Mouse (Mus musculus) forebrain, embryonic 15.5 days (tissue): ENCODE data around the gene Aqr. TPM values are rescaled to one million over a fixed set of nuclear protein-coding genes. Genes with fewer than 3 reads are reported as not detected.
"Not testable (repeated sequence)": the region's sequence is repeated elsewhere in the genome, so short reads cannot be mapped to it uniquely, and the experiment has no call there.

Experiments
- ATAC-seq: fragments of 200-750 bp; cut with Nextera tagmentation; replicated peaks from 2 replicates; pipeline ENCODE4 v1.8.0; 2017; ENCODE audit warnings: mild to moderate bottlenecking, moderate TSS enrichment, moderate library complexity
- H3K27ac ChIP-seq: fragments of 300-500 bp; sonication (generic); replicated peaks from 2 replicates; pipeline ENCODE4 v1.5.1; 2015; ENCODE audit warnings: mild to moderate bottlenecking, inconsistent platforms
- H3K27me3 ChIP-seq: fragments of 300-500 bp; sonication (generic); 2 replicates; pipeline ENCODE4 v1.6.1; 2015; ENCODE audit warnings: inconsistent platforms
- H3K36me3 ChIP-seq: fragments of 300-500 bp; sonication (generic); 2 replicates; pipeline ENCODE4 v1.6.1; 2015; ENCODE audit warnings: mild to moderate bottlenecking, inconsistent platforms
- H3K4me1 ChIP-seq: fragments of 300-500 bp; sonication (generic); 2 replicates; pipeline ENCODE4 v1.6.1; 2015; ENCODE audit warnings: inconsistent platforms
- H3K4me2 ChIP-seq: fragments of 300-500 bp; sonication (generic); replicated peaks from 2 replicates; pipeline ENCODE4 v1.6.1; 2015; ENCODE audit warnings: mild to moderate bottlenecking, inconsistent platforms
- H3K4me3 ChIP-seq: fragments of 300-500 bp; sonication (generic); 2 replicates; pipeline ENCODE4 v1.5.1; 2015; ENCODE audit warnings: mild to moderate bottlenecking, inconsistent platforms
- H3K9ac ChIP-seq: fragments of 300-500 bp; sonication (generic); replicated peaks from 2 replicates; pipeline ENCODE4 v1.6.1; 2015; ENCODE audit warnings: mild to moderate bottlenecking, inconsistent platforms
- H3K9me3 ChIP-seq: fragments of 300-500 bp; sonication (generic); 2 replicates; pipeline ENCODE4 v1.6.1; 2016; ENCODE audit warnings: inconsistent platforms
- WGBS: fragments of 180-500 bp; shearing (Covaris S2); methylation state at CpG from one replicate; pipeline ENCODE4 v1.1.7; 2015; ENCODE audit warnings: mixed read lengths; 5-methylcytosine and 5-hydroxymethylcytosine counted together
- polyA plus RNA-seq: library from polyadenylated mRNA; unstranded; fragments of >200 nt; fragmentation: Nextera tagmentation; extraction: Ambion mirVana; gene quantifications from 2 replicates; pipeline ENCODE4 v1.2.1, GENCODE M21; 2015

Aqr gene
- 49.9 and 52.1 TPM in 2 replicates for polyA plus RNA-seq

DNA sequence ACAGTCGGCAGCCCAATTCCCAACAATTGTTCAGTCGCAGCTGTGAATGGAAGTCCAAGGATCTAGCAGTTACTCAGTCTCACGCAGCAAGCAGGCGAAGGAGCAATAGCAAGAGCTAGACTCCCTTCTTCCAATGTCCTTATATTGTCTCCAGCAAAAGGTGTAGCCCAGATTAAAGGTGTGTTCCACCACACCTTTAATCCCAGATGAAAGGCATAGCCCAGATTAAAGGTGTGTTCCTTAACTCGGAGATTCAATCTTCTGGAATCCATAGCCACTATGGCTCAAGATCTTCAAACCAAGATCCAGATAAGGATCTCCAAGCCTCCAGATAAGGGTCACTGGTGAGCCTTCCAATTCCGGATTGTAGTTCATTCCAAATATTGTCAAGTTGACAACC, at the start of gene Aqr:
TSS of gene Aqr (minus strand) at position 101 of the 400 bp plus-strand sequence.
- H3K27ac ChIP-seq, H3K9ac ChIP-seq, H3K4me3 ChIP-seq, H3K9me3 ChIP-seq, H3K36me3 ChIP-seq, H3K4me2 ChIP-seq, H3K27me3 ChIP-seq, H3K4me1 ChIP-seq, ATAC-seq: not testable (repeated sequence)
- WGBS: 93% methylated on average over 1 of the region's 6 CpGs

DNA sequence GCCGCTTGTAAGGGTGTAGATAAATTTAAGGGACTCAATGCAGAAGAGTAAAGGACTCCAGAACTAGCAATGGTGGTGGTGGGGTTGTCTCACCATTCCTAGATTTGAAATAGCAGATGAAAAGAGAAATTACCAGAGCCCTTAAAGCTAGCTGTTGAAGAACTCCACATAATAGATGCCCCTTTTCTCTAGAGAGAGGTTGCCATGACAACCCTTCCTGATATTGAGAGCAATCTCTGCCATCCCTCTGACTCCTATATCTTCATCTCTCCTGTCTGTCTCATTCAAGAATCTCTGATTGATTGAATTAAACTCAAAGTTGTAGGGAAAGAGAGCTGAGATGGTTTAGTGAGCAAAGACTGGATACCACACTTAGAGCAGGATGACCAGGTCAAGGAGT, 49.7 kb upstream of the Aqr start:
- no peak overlapping the region for H3K4me3 ChIP-seq
- no peaks in the 10 kb centered on the region for H3K4me1 ChIP-seq
- H3K27me3 ChIP-seq: no peaks in the 10 kb centered on the region
- H3K4me2 ChIP-seq: no peak overlapping the region
- no peaks in the 10 kb centered on the region for H3K36me3 ChIP-seq
- H3K27ac ChIP-seq: no peak overlapping the region
- no peak for ATAC-seq
- WGBS: 95% methylated on average over 1 of the region's 1 CpGs
- H3K9me3 ChIP-seq: no peaks in the 10 kb centered on the region
- no peak overlapping the region for H3K9ac ChIP-seq

DNA sequence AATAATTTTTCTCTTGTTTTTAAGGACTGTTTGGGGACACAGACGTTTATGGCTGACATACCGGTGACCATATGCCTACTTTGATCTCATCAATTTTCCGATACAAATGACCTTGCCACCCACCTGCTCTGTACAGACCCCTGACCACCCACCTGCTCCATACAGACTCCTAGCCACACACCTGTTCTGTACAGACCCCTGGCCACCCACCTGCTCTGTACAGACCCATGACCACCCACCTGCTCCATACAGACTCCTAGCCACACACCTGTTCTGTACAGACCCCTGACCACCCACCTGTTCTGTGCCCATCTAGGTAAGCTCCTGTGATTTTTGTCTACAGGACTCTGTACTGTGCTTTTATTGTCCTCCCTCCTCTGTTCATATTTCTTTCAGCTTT, 48.8 kb upstream of the Aqr start:
- 95% methylated on average over 3 of the region's 3 CpGs for WGBS

DNA sequence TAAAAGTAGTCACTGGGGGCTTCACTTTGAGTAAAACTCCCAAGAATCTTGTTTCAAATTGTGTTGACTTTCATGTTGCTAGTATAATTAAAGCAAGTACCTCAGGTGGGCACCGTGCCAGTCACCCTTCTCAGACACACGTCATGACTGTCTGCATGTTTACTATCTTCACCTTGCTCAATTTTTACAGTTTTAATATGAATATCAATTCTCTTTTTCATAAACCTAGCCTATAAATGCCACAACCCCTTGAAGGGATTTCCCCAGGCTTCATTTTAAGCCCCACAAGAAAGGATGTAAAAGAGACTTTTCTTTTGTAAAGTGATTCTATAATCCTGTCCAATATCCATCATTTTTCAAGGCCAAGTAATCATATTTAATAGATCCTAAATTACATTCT, 44.4 kb upstream of the Aqr start:
- 63% methylated on average over 2 of the region's 2 CpGs for WGBS
- ATAC-seq: no peak
- H3K9me3 ChIP-seq: no peaks in the 10 kb centered on the region

More for the DNA sequence above, 48.8 kb upstream of the Aqr start:
- no peak for ATAC-seq
- no peak overlapping the region for H3K27ac ChIP-seq
- H3K9ac ChIP-seq: no peak overlapping the region
- H3K4me1 ChIP-seq: no peaks in the 10 kb centered on the region
- no peaks in the 10 kb centered on the region for H3K9me3 ChIP-seq
- H3K4me2 ChIP-seq: no peak overlapping the region
- H3K36me3 ChIP-seq: no peaks in the 10 kb centered on the region
- H3K4me3 ChIP-seq: no peak overlapping the region
- H3K27me3 ChIP-seq: no peaks in the 10 kb centered on the region

DNA sequence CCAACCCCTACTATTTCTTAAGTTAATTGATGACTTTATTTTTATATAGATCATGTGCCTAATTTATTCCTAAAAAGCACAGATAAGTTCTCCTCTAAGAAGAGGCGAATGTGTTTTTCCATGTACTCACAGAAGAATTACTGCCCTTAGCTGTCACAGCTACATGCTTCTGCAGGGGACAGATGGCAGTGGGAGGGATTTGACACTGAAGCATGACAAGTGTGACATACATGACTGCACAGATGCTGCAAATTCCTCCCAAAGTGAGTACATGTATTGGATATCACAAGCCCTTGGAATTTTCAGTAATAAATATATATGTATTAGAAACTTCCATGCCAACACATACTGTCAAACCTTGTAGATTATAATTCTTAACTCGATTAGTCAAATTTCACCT, 41.8 kb upstream of the Aqr start:
- H3K27me3 ChIP-seq: no peaks in the 10 kb centered on the region
- no peak overlapping the region for H3K4me2 ChIP-seq
- no peak overlapping the region for H3K27ac ChIP-seq
- H3K4me1 ChIP-seq: no peaks in the 10 kb centered on the region
- H3K9me3 ChIP-seq: no peaks in the 10 kb centered on the region
- WGBS: 66% methylated on average over 2 of the region's 2 CpGs
- no peak overlapping the region for H3K4me3 ChIP-seq
- peak; percentile 70; the same call in 1 of the 2 replicates for ATAC-seq
- H3K9ac ChIP-seq: no peak overlapping the region
- no peaks in the 10 kb centered on the region for H3K36me3 ChIP-seq

More for the DNA sequence above, 44.4 kb upstream of the Aqr start:
- no peak overlapping the region for H3K4me2 ChIP-seq
- H3K9ac ChIP-seq: no peak overlapping the region
- no peaks in the 10 kb centered on the region for H3K27me3 ChIP-seq
- no peak overlapping the region for H3K4me3 ChIP-seq
- H3K27ac ChIP-seq: no peak overlapping the region
- no peaks in the 10 kb centered on the region for H3K4me1 ChIP-seq
- H3K36me3 ChIP-seq: no peaks in the 10 kb centered on the region

DNA sequence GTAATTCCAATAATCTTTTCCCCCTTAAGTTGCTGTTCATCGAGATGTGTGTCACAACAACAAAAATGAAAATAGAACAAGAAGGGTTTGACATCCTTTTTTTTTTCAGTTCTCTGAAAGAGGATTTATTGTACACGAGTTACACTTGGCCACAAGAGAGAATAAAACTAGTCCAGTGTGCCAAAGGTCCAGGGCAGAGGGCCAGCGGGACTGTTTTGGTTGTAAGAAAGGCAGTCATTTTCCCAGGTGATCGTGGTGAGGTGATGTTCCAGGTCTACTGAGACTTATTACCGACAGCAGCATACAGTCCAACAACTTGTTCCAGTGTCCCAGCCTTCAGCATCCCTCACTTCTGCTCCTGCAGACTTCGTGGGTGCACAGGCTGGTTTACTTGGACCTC, 18.2 kb upstream of the Aqr start:
- Histone ChIP-seq H3K9ac (no peak overlapping the region), H3K27ac (no peak overlapping the region), H3K4me2 (no peak overlapping the region), H3K27me3 (no peaks in the 10 kb centered on the region), H3K4me1 (peaks cover 12% of the 10 kb centered on the region), H3K36me3 (no peaks in the 10 kb centered on the region), H3K9me3 (no peaks in the 10 kb centered on the region), H3K4me3 (no peak overlapping the region)
- no peak for ATAC-seq
- 80% methylated on average over 6 of the region's 6 CpGs for WGBS

DNA sequence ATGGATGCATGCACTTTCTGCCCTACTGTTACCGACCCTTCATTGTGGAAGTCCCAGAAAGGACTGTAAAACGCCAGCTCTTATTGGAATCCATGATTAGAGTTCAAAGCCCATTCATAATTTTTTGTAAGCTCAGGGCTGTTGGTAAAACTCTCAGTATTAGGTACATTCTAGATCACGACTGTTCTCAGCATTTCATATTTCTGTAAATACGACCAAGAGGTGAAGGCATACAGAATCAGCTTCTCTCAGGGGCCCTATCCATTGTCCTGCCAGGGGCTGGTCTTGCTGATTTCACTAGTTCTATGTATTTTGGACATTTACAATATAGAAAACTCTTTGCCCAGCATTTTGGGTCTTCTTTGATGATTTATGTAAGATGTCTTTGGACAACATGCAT, 14.8 kb upstream of the Aqr start:
- H3K4me2 ChIP-seq: peak overlapping the region; percentile 84
- no peaks in the 10 kb centered on the region for H3K9me3 ChIP-seq
- no peak for ATAC-seq
- peaks cover 4% of the 10 kb centered on the region; the same call in 1 of the 2 replicates for H3K36me3 ChIP-seq
- H3K27me3 ChIP-seq: no peaks in the 10 kb centered on the region
- 31% methylated on average over 4 of the region's 4 CpGs for WGBS
- H3K9ac ChIP-seq: peak overlapping the region; percentile 95
- peak overlapping the region; percentile 91 for H3K4me3 ChIP-seq
- H3K4me1 ChIP-seq: peaks cover 21% of the 10 kb centered on the region
- peak overlapping the region; percentile 77 for H3K27ac ChIP-seq

DNA sequence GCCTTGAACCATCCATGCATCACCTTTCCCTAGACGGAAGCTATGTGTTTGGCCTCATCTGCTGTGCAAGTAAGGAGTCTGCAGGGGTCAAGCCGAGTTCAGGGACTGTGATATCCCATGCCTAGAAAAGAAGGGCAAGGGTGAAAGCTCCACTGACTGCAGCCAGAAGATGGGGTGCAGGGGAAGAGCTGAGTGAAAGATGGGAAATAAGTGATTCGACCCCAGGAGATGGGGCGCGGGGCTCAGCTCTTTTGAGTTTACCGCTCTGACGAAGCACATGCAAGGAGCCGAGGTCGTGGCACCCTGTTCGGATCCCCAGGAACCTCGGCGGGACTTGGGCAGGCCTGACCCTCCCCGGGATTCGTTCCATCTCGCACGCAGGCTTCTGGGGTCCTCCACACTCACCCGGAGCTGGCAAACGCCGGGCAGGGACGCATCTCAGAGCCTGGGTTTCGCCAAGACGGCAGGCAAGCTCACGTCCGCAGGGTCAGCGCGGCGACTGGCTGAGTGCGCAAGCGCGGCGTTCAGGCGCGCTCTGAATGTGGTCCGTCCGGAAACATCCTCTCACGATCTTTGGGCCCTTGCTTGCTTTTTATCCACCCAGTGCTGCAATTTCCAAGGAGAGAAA, 14.2 kb upstream of the Aqr start, which contains the start of gene Zfp770:
TSS of gene Zfp770 (minus strand) at position 538 of the 628 bp plus-strand sequence.
- Histone ChIP-seq H3K36me3 (peaks cover 10% of the 10 kb centered on the region), H3K4me3 (peak within 1 kb of the TSS; percentile 91), H3K9ac (peak within 1 kb of the TSS; percentile 95), H3K27me3 (no peaks in the 10 kb centered on the region), H3K4me2 (peak within 1 kb of the TSS; percentile 84), H3K4me1 (peaks cover 21% of the 10 kb centered on the region), H3K9me3 (no peaks in the 10 kb centered on the region), H3K27ac (peak within 1 kb of the TSS; percentile 77)
- peak; percentile 98 for ATAC-seq
- WGBS: under 1% methylated on average over 36 of the region's 36 CpGs

DNA sequence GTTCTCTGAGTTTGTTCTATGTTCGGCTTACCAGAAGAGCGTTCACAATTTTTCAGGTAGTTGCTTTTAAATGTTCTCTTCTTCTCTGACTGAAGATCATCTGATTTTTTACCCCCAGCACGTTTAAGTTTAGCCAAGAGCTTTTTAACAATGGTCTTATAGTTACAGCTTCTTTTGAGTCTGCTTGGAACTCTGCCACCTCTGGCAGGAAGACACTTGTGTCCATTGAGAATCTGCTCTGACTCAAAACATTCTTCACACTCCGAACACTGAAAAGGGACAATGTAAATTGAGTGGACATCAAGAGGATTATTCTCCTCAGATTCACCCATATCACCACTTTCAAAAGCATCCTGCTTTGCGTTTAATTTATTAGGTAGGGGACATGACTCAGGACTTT, 9.6 kb upstream of the Aqr start:
- no peaks in the 10 kb centered on the region for H3K27me3 ChIP-seq

DNA sequence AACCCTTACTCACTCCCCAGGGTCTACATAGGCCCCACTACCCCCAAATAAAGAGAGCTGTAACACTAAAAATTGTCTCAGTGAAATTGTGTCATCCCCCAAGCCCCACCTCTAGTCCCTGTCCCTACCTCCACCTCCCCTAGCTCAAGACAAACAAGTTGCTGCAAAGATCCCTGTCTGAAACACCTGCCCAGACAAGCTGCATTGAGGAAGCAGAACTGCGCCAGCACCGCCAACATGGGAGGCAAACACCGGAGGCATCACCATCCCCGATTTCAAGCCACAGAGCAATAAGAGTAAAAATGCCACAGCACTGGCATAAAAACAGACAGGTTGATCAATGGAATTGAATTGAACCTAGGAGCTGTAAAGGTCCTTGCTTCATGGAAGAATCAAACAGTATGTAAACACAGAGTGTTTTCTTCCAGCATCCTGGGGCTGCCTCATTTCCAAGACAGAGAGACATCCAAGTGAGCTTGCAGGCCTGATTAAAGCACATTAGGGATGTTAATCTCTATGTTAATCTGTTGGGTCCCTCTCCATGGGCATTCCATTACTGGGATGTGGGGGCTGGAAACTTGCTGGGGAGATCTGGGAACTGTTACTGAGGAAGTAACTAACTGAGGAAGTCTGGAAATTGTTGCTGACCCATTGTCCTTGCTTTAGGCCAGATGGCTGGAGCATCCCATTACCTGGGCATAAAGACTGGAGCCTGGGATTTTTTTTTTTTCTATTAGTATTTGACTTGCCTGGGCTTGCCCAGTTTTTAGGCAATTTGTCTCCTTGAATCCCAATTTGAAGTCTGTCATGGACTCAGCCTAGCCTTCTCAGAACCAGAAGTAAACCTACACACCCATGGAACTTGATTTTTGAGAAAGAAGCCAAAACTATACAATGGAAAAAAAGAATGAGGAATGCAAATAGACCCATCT, 8.8 kb downstream of the Aqr start:
- H3K4me3 ChIP-seq: no peak overlapping the region
- 51% methylated on average over 4 of the region's 4 CpGs for WGBS
- H3K36me3 ChIP-seq: no peaks in the 10 kb centered on the region
- ATAC-seq: no peak
- H3K9me3 ChIP-seq: no peaks in the 10 kb centered on the region
- no peak overlapping the region for H3K9ac ChIP-seq
- peaks cover 13% of the 10 kb centered on the region for H3K4me1 ChIP-seq
- H3K27me3 ChIP-seq: no peaks in the 10 kb centered on the region
- H3K27ac ChIP-seq: no peak overlapping the region
- no peak overlapping the region for H3K4me2 ChIP-seq

More for the DNA sequence above, 9.6 kb upstream of the Aqr start:
- Histone ChIP-seq H3K4me3 (no peak overlapping the region), H3K36me3 (peaks cover 21% of the 10 kb centered on the region), H3K9ac (no peak overlapping the region), H3K27ac (no peak overlapping the region), H3K9me3 (no peaks in the 10 kb centered on the region), H3K4me1 (peaks cover 17% of the 10 kb centered on the region), H3K4me2 (no peak overlapping the region)
- WGBS: 77% methylated on average over 5 of the region's 5 CpGs
- no peak for ATAC-seq

DNA sequence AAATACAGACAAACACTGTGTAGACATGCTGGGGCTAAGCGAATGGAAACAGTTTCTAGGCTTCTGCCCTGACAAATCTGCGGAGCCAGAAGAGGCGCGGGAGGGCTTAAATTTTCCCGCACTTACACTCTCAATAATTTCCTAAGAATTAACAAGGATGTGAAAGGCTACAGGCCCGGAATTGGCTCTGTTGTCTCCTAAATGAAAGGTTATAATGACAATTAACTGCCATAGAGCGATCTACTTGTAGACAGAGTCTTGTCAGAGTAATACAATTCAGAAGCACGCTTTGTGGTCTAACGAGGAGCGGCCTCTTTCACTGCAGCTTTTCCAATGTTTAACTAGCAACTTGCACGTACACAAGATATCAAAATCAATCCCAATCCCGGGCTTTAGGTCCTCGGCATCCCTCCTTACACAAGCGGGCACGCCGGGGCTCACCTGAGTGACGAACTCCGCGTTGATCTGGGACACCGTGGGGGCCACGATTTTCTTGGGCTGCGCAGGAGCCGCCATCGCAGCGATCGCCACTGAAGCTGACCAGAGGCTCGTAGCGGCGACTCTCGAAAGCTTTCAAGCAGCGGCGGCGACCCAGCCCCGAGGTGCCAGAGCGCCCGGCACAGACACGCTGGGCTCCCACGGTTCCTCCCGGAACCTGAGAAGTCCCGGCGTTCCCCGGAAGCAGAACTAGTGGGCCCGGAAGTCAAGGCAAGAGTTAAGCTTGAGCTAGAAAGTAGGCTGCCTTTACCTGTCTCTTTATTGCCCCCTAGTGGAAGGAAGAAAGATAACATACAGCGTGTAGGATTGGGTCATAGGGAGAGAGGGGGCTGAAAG, 12.0 kb downstream of the Aqr start:
- Histone ChIP-seq H3K4me1 (peaks cover 13% of the 10 kb centered on the region), H3K4me3 (peak overlapping the region; percentile 97), H3K4me2 (peak overlapping the region; percentile 84), H3K9ac (peak overlapping the region; percentile 84), H3K9me3 (no peaks in the 10 kb centered on the region), H3K27ac (no peak overlapping the region), H3K36me3 (peaks cover 10% of the 10 kb centered on the region; the same call in 1 of the 2 replicates), H3K27me3 (no peaks in the 10 kb centered on the region)
- WGBS: under 1% methylated on average over 44 of the region's 44 CpGs
- ATAC-seq: peak; percentile 98
